Mouse (Mus musculus): Measurements from ENCODE around the gene Trip11.
A peak's percentile ranks its signal among the peaks of the same experiment; 100 is the strongest.

The Trip11 gene

GRCm38 (mm10) chr12:101823161-101823560 is 89.9 kb downstream of the Trip11 start:
- DNase-seq (ENCODE audit: low spot score in 2 of 2): no peak

DNA sequence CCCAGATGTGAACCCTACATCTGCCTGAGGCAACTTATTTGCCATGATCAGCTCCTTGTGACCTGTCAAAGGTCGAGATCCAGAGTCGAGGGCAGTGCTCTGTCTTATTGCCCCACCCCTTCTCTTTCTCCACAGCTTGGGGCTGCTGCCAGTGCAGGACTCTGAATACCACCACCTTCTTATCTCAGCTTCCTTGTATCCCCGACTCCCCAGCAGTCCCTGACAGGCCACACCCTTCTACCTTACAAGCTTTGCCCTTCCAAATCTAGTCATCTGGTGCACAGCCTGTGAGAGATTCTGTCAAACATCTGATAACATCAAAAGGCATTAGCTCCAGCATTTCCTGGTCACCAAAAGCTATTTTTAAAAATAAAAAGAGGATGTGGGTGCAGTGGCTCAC is 91.5 kb downstream of the Trip11 start:
- no peak for DNase-seq (ENCODE audit: low spot score in 2 of 2)

DNA sequence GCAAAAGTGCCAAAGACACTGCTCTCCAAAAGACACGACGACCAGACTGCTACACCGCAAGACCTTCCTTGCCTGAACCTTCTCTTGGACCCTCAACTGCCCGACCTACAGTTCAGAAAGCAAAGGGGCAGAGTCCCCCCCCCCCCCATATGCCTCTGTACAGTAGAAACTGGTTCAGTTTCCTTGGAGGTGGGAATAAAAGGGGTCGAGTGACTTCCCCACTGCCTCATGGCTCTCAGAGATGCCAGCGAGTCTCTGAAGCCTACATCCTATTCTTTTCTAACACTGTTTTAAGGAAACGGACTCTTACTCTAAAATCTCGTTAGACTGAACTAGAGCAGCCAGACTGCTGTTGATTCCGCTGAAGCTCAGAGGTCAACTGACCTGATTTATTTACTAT is 93.5 kb downstream of the Trip11 start:
- DNase-seq (ENCODE audit: low spot score in 2 of 2): no peak

DNA sequence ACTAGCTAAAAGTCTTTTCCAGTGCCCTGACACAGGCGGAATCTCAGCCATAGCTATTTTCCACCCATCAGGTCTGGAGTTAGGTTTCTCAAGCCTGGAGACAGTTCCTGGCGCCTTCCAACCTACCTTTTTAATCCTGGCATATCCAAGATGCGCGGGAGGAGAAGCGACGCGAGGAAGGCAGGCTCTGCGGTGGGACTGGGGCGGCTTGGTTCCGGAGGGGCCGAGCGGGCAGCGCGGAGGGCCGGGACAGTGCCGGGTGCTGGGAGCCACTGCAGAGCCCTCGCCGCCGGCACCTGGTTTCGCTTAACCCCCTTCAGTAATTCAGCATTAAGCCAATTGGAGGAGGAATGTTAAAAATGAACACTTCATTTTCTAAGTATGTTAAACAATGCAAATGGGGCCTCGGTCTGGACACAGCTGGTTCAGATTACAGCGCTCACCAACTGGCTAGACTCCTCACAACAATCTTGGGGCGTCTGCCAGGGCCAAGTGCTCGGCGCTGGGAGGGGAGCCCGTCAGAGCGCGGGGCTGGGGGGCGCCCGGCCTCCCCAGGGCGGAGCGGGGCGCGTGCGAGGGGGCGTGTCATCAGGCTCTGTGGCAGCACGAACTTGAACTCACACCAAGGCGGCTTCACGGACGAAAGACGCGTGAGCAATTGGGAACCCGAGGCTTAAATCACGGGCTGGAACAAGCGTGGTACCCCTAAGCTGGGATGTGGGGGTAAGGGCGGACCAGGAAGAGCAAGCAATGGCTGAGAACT is 94.3 kb downstream of the Trip11 start, which contains the start of gene Fbln5:
Gene Fbln5 (minus strand): TSS at position 448 of the 763 bp plus-strand sequence.
- peak in 1 of 2 experiments; percentile 14 for DNase-seq (ENCODE audit: low spot score in 2 of 2)

DNA sequence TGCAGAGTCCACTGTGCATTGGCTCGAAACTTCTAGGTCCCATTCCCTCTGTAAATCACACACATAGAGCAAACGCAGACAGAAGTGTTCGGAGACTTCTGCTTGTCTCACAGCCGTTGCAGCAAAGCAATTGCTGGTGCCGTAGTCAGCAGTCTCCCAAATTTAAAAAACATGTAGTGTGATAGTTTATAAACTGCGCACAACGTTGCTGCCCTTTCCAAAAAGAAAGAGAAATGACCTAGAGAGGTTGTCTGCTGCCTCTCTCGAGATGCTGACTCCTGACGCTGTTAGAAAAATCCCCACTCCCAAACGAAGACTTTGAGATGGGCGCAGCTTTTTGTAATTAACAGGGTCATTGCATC is 94.8 kb downstream of the Trip11 start:
- peak in 1 of 2 experiments; percentile 5 for DNase-seq (ENCODE audit: low spot score in 2 of 2)

- no peak for DNase-seq (ENCODE audit: low spot score in 2 of 2)
Measured at GRCm38 (mm10) chr12:101816810-101817209, 96.3 kb downstream of the Trip11 start.

GRCm38 (mm10) chr12:101815796-101816195 is 97.3 kb downstream of the Trip11 start:
- DNase-seq (ENCODE audit: low spot score in 2 of 2): no peak

DNA sequence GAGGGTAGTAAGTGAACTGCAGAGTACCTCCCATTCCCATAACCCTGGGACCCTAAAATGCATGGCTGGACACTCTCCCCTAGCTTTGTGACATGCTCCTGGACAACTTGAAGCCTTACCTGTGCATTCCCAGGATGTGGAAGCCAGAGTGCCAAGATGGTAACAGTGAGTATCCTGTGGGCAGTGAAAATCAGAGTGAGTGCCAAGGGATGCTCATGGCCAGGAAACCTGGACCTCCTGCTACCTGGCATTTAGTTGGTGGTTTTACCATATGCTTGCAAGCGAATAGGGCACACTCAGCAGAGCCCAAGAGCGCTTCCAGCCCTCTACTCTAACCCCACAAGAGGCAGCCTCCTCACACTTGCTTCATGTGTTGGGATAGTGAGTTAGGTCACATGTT is 98.6 kb downstream of the Trip11 start:
- no peak for DNase-seq (ENCODE audit: low spot score in 2 of 2)

DNA sequence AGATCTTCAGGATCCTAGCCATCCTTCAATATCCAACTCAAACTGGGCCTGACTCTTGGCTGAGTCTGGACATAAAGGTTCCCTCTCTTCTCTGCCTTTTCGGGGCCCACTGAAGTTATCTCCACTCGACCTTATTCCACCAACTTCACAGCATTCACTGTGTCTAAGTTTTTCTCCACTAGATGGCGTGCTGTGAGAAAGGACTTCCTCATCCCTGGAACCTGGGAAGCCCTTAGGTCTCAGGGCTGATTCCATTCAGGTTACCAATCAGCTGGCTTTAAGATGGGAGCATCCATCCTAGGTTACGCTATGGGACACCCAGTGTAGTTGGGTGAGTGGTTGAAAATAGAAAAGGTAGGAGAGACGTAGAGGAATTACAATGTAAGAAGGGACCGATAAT is 101.9 kb downstream of the Trip11 start:
- DNase-seq (ENCODE audit: low spot score in 2 of 2): peak in 1 of 2 experiments; percentile 20

DNA sequence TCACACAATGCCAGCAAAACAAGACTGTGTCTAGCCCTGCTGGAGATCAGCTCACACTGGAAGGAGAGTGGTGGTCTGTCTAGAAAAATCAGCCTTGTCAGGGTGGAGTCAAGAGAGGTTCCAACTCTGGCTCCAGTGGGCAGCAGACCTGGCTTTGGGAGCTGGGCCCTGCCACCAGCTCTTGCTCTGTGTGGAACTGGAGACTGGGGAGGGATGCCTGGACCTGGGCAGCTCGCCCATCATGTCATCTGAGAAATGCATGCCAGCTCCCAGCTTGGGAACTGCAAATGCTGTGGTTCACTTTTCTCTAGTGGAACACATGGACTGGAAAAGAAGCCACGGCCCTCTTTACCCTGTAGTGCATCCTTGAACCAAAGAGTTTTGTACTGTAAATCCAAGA is 102.6 kb downstream of the Trip11 start:
- DNase-seq (ENCODE audit: low spot score in 2 of 2): no peak

DNA sequence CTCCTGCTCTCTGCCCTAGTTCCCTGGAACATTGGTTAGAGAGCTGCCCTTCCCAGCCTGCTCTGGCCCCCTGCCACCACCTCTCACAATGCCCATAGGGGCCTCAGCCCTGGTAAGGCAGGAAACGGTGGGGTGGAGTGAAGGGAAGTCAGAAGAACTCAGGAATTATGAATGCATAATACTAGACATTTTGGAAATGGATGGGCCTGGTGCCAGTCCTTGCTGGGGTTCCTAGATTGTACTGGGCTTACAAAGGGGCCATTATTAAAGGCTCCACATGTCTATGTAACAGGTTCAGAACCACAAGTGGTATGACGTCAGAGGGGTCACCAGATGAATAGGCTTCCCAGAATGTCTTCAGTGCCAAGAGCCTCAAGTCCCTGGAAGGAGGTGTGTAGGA is 105.7 kb downstream of the Trip11 start:
- no peak for DNase-seq (ENCODE audit: low spot score in 2 of 2)

DNA sequence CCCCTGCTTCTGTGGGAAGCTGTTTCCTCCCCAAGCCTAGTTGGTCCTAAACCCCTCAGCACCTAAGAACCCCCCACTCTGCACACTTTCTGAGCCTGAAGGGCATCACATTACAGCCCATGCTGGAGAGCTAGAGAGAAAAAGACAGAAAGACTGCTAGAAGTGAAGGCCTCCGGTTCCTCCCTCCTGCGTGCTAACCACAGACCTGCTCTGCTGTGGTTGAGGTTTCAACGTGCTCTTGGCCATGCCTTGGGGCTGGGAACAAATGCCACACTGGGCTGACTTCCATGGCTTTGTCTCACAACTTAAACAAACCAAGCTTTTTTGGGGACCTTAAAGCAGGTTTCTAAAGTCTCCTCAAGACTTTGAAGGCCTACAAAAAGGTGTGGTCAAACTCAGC is 110.6 kb downstream of the Trip11 start:
- DNase-seq (ENCODE audit: low spot score in 2 of 2): no peak

DNA sequence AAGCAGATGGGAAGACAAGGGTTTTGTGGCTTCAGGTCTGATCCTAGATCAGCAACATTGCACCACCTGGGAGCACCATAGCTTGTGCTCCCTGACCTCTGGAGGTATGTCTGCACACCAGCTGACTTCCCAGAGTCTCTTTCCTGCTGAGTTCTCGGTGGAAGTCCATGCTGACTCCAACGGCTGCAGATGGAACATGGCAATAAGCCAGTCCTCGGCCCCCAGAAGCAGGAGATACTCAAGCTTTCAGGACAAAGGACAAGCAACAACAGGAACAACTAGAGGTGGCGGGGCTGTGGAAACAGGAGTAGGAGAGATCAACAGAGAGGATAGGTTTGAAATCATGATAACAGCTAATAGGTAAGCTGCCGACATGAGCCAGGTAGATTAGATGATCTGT is 111.3 kb downstream of the Trip11 start:
- DNase-seq (ENCODE audit: low spot score in 2 of 2): no peak

GRCm38 (mm10) chr12:101801051-101801450 is 112.0 kb downstream of the Trip11 start:
- DNase-seq (ENCODE audit: low spot score in 2 of 2): no peak

DNA sequence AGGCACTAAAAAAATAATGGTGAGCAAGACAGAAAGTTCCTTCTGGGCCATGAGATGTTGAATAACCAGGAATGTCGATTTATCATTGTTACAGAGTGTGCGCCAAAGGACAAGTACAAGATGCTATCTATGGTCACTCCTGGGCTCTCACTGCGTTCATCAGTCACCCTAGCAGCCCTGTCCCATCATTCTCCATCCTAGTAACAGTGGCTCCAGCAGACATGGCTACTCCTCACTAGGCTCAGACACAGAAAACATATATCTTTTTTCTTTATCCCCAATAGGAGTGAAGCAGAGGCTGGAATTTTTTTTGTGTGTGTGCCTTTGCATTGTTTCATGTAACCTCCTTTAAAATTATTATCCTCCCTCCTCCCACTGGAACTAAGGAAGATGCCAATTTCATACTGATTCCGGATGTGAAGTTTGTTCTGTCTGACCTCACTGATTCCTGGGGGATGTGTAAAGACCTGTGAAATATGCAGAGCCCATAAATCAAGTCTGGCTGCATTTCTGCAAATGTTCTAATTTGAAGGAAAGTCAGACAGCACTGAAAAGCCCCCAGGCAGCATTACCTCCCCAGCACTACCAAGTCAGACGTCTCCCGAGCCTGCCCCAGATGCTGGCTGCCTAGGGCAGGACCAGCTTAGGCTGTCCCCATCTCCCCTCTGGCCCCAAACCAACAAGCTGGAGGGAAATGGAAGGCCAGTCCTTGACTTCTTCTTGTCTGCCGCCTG is 114.7 kb downstream of the Trip11 start:
- DNase-seq (ENCODE audit: low spot score in 2 of 2): no peak

GRCm38 (mm10) chr12:101794458-101794857 is 118.6 kb downstream of the Trip11 start:
- no peak for DNase-seq (ENCODE audit: low spot score in 2 of 2)

DNA sequence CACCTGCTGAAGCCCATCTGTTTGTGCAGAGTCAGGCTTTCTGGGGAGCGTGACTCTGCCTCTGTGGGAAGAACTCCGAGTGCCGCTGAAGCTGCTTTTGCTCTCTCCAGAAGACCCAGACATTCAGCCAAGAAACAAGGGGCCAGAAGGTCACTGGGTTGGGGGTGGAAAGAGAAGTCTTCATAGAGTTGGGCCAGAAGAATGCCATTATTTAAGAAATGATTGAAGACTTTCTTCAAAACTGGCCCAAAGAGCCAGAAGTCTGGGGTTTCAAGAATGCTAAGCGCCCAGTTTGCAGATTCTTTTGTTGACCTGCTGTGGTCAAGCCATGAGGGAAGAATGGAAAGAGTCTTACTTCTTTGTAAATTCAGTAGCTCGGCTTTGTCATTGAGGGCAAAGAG is 119.8 kb downstream of the Trip11 start:
- DNase-seq (ENCODE audit: low spot score in 2 of 2): no peak

GRCm38 (mm10) chr12:101792684-101793083 is 120.4 kb downstream of the Trip11 start:
- DNase-seq (ENCODE audit: low spot score in 2 of 2): no peak

DNA sequence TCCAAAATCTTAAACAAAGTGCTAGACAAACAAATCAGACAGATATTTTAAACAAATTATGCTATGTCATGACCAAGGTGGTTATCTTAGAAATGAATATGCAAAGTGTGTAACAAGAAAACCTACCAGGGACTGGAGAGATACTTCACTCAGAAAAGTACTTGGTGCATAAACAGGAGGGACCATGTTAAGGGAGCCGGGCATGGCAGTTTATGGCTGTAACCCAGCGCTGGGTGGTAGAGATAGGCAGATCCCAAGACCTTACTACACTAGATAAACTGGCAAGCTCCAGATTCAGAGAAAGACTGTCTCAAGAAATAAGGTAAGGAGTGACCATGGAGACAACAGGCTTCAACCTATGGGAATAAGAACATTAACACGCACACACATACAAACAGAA is 123.3 kb downstream of the Trip11 start:
- DNase-seq (ENCODE audit: low spot score in 2 of 2): no peak

DNA sequence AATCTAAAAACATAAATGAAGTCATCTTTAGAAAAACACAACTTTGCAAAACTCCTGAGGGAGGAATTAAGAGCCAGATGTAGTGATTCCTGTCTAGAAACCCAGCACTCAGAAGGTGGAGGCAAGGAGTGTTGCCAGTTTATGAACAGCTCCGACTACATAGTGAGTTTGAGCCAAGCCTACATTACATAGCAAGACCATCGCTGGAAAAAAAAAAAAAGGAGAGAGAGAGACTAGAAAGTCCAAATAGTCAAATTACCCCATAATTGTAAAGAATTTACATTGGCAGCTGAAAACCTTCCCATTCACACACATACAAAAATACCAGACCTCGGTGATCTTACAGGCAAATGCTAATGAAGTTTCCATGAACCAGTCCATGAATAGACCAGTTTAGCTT is 123.8 kb downstream of the Trip11 start:
- no peak for DNase-seq (ENCODE audit: low spot score in 2 of 2)
